Mouse (Mus musculus) lung, postnatal 25 days (tissue): ENCODE data around the gene Plekhg3.

Experiments
- DNase-seq: peaks from one replicate; pipeline ENCODE4 v3.0.0; 2022; ENCODE audit warnings: low spot score

Gene Plekhg3

GRCm38 (mm10) chr12:76530580-76531139, at the start of gene Plekhg3:
Gene Plekhg3, plus strand, starts transcription at chr12:76530891.
- no peak for DNase-seq

- no peak for DNase-seq
Measured at GRCm38 (mm10) chr12:76482446-76482845, 48.2 kb upstream of the Plekhg3 start.

- DNase-seq: no peak
Measured at GRCm38 (mm10) chr12:76482948-76483347, 47.7 kb upstream of the Plekhg3 start.

GRCm38 (mm10) chr12:76484881-76485280, 45.8 kb upstream of the Plekhg3 start:
- DNase-seq: no peak

- DNase-seq: no peak
Measured at GRCm38 (mm10) chr12:76485381-76485780, 45.3 kb upstream of the Plekhg3 start.

GRCm38 (mm10) chr12:76486943-76487342, 43.7 kb upstream of the Plekhg3 start:
- no peak for DNase-seq

GRCm38 (mm10) chr12:76490798-76491197, 39.9 kb upstream of the Plekhg3 start:
- no peak for DNase-seq

GRCm38 (mm10) chr12:76493462-76493861, 37.2 kb upstream of the Plekhg3 start:
- peak; percentile 16 for DNase-seq

GRCm38 (mm10) chr12:76495381-76495780, 35.3 kb upstream of the Plekhg3 start:
- no peak for DNase-seq

GRCm38 (mm10) chr12:76496324-76496723, 34.4 kb upstream of the Plekhg3 start:
- DNase-seq: peak; percentile 63

- no peak for DNase-seq
Measured at GRCm38 (mm10) chr12:76499276-76499675, 31.4 kb upstream of the Plekhg3 start.

GRCm38 (mm10) chr12:76500055-76500454, 30.6 kb upstream of the Plekhg3 start:
- DNase-seq: no peak

- DNase-seq: no peak
Measured at GRCm38 (mm10) chr12:76500896-76501295, 29.8 kb upstream of the Plekhg3 start.

- DNase-seq: no peak
Measured at GRCm38 (mm10) chr12:76502981-76503380, 27.7 kb upstream of the Plekhg3 start.

- DNase-seq: peak; percentile 31
Measured at GRCm38 (mm10) chr12:76506522-76506921, 24.2 kb upstream of the Plekhg3 start.

GRCm38 (mm10) chr12:76507791-76508190, 22.9 kb upstream of the Plekhg3 start:
- DNase-seq: no peak

GRCm38 (mm10) chr12:76508909-76509440, 21.7 kb upstream of the Plekhg3 start:
- no peak for DNase-seq

- no peak for DNase-seq
Measured at GRCm38 (mm10) chr12:76512731-76513130, 18.0 kb upstream of the Plekhg3 start.

- no peak for DNase-seq
Measured at GRCm38 (mm10) chr12:76514842-76515241, 15.8 kb upstream of the Plekhg3 start.

- DNase-seq: no peak
Measured at GRCm38 (mm10) chr12:76518000-76518399, 12.7 kb upstream of the Plekhg3 start.

GRCm38 (mm10) chr12:76518909-76519842, 11.5 kb upstream of the Plekhg3 start:
- no peak for DNase-seq

- DNase-seq: no peak
Measured at GRCm38 (mm10) chr12:76523654-76524053, 7.0 kb upstream of the Plekhg3 start.

GRCm38 (mm10) chr12:76524915-76525314, 5.8 kb upstream of the Plekhg3 start:
- DNase-seq: no peak
